In genomic region chr5:135651536-135651935, GRCm38 (mm10) we compare ENCODE assay signal across 13 mouse cellular contexts.
"Had no signal": no experiment of that assay in that cellular context is flagged by ENCODE, and none has a peak within 500 bp of the region (broad histone marks: within the 10 kb centered on the region; RNA-seq: fewer than 3 reads in every experiment).

No protein-coding gene starts in this region.

- H3K9ac ChIP-seq: limb, embryonic 13.5 days; neural tube, embryonic 15.5 days had no signal

- H3K27me3 ChIP-seq: limb, embryonic 13.5 days; neural tube, embryonic 15.5 days had no signal

- H3K4me1 ChIP-seq: limb, embryonic 13.5 days; midbrain, embryonic 10.5 days; neural tube, embryonic 15.5 days had no signal

- H3K4me3 ChIP-seq: layer of hippocampus, adult 2 months; limb, embryonic 13.5 days; midbrain, embryonic 10.5 days; myocyte; neural tube, embryonic 15.5 days had no signal

- H3K4me2 ChIP-seq: limb, embryonic 13.5 days; liver, embryonic 11.5 days; neural tube, embryonic 15.5 days had no signal

- H3K36me3 ChIP-seq: limb, embryonic 13.5 days; midbrain, embryonic 10.5 days; neural tube, embryonic 15.5 days had no signal

- H3K27ac ChIP-seq: layer of hippocampus, adult 2 months; limb, embryonic 13.5 days; midbrain, embryonic 10.5 days; neural tube, embryonic 15.5 days had no signal

- DNase-seq: kidney, adult 2 months; kidney, postnatal 10 days; kidney, postnatal 4 days; left cerebral cortex, postnatal 4 days; midbrain, embryonic 14.5 days; thymus, adult 18-20 months; thymus, postnatal 14 days had no signal

- H3K9me3 ChIP-seq: midbrain, embryonic 10.5 days; neural tube, embryonic 15.5 days had no signal
